Mouse (Mus musculus): ENCODE measurements around the gene Reg3d.

GRCm38 (mm10) chr6:78329166-78329565 is 49.5 kb downstream of the Reg3d start:
- TF ChIP-seq EP300 (IDR thresholded peaks at IDR 0.05): no peak
- no peak for TF ChIP-seq CTCF (IDR thresholded peaks at IDR 0.05)
